Mouse (Mus musculus) lung, postnatal 0 days (tissue): ENCODE results near the gene Lamtor3.

ENCODE experiments used
- CTCF ChIP-seq: IDR thresholded peaks from 2 replicates; pipeline ENCODE4 v1.5.1; 2016; ENCODE audit warnings: antibody characterized with exemption, mild to moderate bottlenecking
- EP300 ChIP-seq: IDR thresholded peaks from 2 replicates; pipeline ENCODE4 v1.6.1; 2016; ENCODE audit warnings: antibody characterized with exemption, mild to moderate bottlenecking, control low read depth

DNA sequence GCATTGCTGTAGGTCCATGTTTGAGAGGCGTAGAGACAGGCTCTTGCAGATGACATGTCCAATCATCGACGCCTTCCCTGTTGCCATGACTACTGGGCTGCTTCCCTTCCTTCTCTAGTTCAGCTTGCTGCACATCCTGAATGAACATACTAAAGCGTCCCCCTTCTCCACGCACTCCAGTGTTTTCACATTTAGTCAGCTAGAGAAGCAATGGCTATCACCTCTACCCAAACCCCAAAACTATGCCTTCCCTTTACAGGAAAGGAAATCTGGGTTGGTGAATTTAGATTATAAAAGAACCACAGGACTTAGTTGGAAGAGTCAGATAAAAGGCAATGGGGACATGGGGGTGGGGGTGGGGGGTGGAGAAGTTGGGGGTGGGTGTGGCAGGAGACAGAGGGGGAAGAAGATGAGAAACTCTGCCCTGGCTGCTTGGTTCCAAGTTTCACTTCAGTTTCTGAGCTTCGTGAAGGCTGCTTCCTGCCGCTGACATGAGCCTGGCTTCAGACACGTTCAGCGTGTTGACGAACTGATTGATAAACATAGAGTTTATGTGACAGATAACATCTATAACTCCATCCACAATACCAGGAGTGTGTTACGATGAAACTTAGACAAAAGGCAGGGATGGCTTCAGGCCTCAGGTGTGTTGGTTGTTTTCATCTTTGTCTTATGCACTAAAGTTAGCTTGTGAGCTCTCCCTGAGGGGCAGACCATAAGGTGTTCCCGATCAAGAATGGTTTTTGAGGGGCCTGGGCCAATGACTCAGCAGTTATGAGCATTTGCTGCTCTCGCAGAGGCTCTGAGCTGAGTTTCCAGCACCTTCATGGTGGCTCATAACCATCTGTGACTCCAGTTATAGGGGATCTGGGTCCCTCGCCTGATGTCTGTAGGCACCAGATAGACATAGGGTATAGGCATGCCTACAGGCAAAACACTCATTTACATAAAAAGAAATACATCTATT lies 34.9 kb downstream of the Lamtor3 start:
- TF ChIP-seq CTCF (no peak), EP300 (no peak)
